Mouse (Mus musculus): ENCODE measurements around the gene F2rl2. TPM values are rescaled to one million over a fixed set of nuclear protein-coding genes. Genes with fewer than 3 reads are reported as not detected.
A peak's percentile ranks its signal among the peaks of the same experiment; 100 is the strongest.

Gene F2rl2
- polyA plus RNA-seq, 1 experiment: 2.1 TPM

DNA sequence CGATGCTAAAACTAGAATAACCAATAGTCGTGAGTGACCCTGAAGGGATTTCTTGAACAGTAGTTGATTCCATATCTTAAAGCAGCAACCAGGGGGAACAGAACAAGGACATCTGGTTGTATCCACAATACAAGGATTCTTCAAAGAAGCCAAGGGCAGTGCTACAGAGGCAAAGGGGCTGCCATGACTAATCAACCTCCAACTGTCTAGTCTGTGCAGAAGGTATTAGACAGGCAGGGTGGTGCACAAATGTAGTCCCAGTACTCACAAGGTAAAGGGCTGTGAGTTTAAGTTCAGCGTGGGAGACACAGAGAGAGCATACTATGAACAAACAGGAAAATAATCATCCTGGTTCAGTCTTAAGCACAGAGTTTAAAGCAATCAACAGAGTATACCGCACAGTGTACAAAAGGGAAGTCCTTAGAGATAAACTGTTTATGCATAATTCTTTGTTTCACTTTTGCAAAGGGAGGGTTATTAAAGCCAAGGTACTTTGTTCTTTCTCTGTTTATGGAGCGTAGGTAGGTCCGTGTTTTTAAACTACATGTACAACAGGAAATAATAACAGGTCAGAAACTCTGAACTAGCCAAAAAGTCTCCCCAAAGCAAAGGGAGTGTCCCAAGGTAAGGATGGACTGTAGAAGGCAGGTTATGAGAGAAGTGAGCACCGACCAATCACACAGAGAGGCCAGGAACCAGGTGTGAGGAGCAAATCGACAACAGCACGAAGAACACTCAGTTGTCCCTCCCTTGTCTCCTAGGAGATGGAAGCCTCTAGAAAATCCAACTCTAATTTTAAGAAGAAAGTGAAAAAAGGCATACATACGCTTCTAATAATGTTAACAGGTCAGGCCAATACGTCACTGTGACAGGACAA, 45.4 kb downstream of the F2rl2 start:
- Histone ChIP-seq H3K27me3 (ENCODE audit: control insufficient read depth, insufficient read depth, low read length) (no peaks in the 10 kb centered on the region), H3K4me3 (ENCODE audit: control insufficient read depth, insufficient read depth, low read length) (no peak overlapping the region), H3K27ac (ENCODE audit: control insufficient read depth, insufficient read depth, low read length) (no peak overlapping the region), H3K4me1 (replicated peaks; ENCODE audit: control insufficient read depth, insufficient read depth, low read length) (no peaks in the 10 kb centered on the region), H3K36me3 (ENCODE audit: control insufficient read depth, insufficient read depth, low read length) (no peaks in the 10 kb centered on the region)
- TF ChIP-seq POLR2A (IDR thresholded peaks at IDR 0.05; ENCODE audit: control insufficient read depth, extremely low read depth, insufficient read depth, low read length, poor library complexity): no peak
- TF ChIP-seq CTCF (IDR thresholded peaks at IDR 0.05; ENCODE audit: borderline replicate concordance, control insufficient read depth, extremely low read depth, insufficient read depth, low read length, poor library complexity): no peak
- no peak for DNase-seq
- 67% methylated on average over 11 of the region's 11 CpGs for WGBS

DNA sequence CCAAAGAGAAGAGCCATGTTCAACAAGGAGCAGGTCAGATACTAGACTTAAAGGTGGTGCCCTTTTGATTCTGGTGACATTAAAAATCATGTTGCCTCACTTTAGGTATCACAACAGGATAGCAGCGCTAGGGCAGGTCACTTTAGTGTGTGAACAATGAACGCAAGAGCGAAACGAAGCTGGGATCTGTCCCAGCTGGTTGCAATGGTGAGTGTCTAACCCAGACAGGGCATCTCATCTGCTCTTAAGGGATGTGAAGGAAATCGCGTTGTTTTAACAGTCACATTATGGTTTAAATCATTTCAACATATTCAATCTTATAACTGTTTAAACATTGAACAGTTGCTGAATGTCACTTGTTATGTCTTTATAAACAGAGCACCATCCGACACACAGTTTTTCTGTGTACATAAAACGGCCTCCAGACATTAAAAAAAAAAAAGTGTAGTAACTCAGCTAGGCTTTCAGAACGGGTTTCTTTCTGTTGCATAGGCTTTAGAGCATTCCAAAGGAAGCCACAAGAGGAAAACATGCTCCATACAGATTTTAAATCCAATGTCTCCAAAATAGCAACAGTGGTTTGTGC, 46.3 kb downstream of the F2rl2 start:
- H3K36me3 ChIP-seq (ENCODE audit: control insufficient read depth, insufficient read depth, low read length): no peaks in the 10 kb centered on the region
- no peak overlapping the region for H3K27ac ChIP-seq (ENCODE audit: control insufficient read depth, insufficient read depth, low read length)
- no peaks in the 10 kb centered on the region for H3K4me1 ChIP-seq (replicated peaks; ENCODE audit: control insufficient read depth, insufficient read depth, low read length)
- no peak overlapping the region for H3K4me3 ChIP-seq (ENCODE audit: control insufficient read depth, insufficient read depth, low read length)
- DNase-seq: no peak
- H3K27me3 ChIP-seq (ENCODE audit: control insufficient read depth, insufficient read depth, low read length): no peaks in the 10 kb centered on the region
- TF ChIP-seq CTCF (IDR thresholded peaks at IDR 0.05; ENCODE audit: borderline replicate concordance, control insufficient read depth, extremely low read depth, insufficient read depth, low read length, poor library complexity) (no peak), POLR2A (IDR thresholded peaks at IDR 0.05; ENCODE audit: control insufficient read depth, extremely low read depth, insufficient read depth, low read length, poor library complexity) (no peak)
- WGBS: 94% methylated on average over 9 of the region's 9 CpGs

DNA sequence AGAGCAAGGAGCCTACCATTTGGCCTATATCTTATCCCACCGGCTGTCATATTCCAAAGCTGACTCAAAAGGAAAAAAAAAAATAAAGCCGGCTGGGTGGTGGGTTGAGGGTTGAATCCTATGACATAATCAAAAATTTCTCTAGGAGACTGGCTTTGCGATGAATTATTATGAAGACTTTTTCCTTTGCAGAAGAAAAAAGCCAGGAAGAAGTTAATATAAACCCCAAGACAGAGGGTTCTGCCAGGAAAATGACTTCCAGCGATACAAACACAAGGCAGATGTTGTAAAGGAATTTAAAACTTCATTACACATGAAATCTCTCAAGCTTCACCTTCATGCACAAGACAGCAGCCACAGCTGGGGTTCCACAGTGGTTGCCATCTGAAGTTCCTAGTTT, 48.8 kb downstream of the F2rl2 start:
- TF ChIP-seq CTCF (IDR thresholded peaks at IDR 0.05; ENCODE audit: borderline replicate concordance, control insufficient read depth, extremely low read depth, insufficient read depth, low read length, poor library complexity) (no peak), POLR2A (IDR thresholded peaks at IDR 0.05; ENCODE audit: control insufficient read depth, extremely low read depth, insufficient read depth, low read length, poor library complexity) (no peak)
- no peak overlapping the region for H3K4me3 ChIP-seq (ENCODE audit: control insufficient read depth, insufficient read depth, low read length)
- no peaks in the 10 kb centered on the region for H3K4me1 ChIP-seq (replicated peaks; ENCODE audit: control insufficient read depth, insufficient read depth, low read length)
- H3K36me3 ChIP-seq (ENCODE audit: control insufficient read depth, insufficient read depth, low read length): peaks cover 8% of the 10 kb centered on the region; the same call in 1 of the 2 replicates
- no peak for DNase-seq
- H3K27ac ChIP-seq (ENCODE audit: control insufficient read depth, insufficient read depth, low read length): no peak overlapping the region
- 97% methylated on average over 4 of the region's 4 CpGs for WGBS
- H3K27me3 ChIP-seq (ENCODE audit: control insufficient read depth, insufficient read depth, low read length): no peaks in the 10 kb centered on the region

DNA sequence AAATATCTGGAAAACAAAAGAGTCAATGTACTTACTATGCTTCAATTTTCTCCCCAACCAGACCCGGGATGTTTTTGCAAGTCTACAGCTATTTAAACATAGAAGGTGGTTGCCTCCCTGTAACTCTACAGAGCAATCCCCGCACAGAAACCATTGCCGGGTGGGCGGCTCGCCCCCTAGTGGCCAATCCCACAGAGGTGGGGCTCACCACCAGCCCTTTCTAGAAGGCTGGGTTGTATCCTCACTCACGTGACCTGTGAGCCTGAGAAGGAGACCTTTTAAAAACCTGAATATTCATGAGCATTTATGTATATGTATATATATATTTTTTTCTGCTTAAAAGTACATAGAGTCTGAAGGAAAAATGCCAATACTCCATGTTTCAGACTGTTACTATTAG, 49.9 kb downstream of the F2rl2 start:
- DNase-seq: peak; percentile 73
- H3K4me3 ChIP-seq (ENCODE audit: control insufficient read depth, insufficient read depth, low read length): no peak overlapping the region
- no peaks in the 10 kb centered on the region for H3K4me1 ChIP-seq (replicated peaks; ENCODE audit: control insufficient read depth, insufficient read depth, low read length)
- peaks cover 8% of the 10 kb centered on the region; the same call in 1 of the 2 replicates for H3K36me3 ChIP-seq (ENCODE audit: control insufficient read depth, insufficient read depth, low read length)
- 12% methylated on average over 6 of the region's 6 CpGs for WGBS
- no peaks in the 10 kb centered on the region for H3K27me3 ChIP-seq (ENCODE audit: control insufficient read depth, insufficient read depth, low read length)
- TF ChIP-seq CTCF (IDR thresholded peaks at IDR 0.05; ENCODE audit: borderline replicate concordance, control insufficient read depth, extremely low read depth, insufficient read depth, low read length, poor library complexity) (peak; percentile 86), POLR2A (IDR thresholded peaks at IDR 0.05; ENCODE audit: control insufficient read depth, extremely low read depth, insufficient read depth, low read length, poor library complexity) (no peak)
- no peak overlapping the region for H3K27ac ChIP-seq (ENCODE audit: control insufficient read depth, insufficient read depth, low read length)

DNA sequence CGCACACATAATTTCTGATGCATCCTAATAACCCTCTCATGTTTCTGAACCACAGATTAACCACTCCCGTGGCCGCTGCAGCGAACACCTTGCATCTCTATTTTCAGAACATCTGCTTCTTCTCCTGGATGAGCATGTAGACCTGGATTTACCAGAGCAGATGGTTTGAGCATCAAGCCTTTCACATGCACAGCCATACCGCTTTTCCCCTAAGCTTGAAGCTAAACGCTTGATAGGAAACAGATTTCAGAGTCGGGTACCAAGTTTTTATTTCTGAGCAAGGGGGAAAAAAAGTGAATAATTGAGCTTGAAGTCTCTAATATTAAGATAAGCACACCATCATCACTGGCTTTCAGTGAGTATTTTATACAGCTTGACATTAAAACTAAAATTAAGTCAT, 50.4 kb downstream of the F2rl2 start:
- TF ChIP-seq CTCF (IDR thresholded peaks at IDR 0.05; ENCODE audit: borderline replicate concordance, control insufficient read depth, extremely low read depth, insufficient read depth, low read length, poor library complexity) (no peak), POLR2A (IDR thresholded peaks at IDR 0.05; ENCODE audit: control insufficient read depth, extremely low read depth, insufficient read depth, low read length, poor library complexity) (no peak)
- H3K36me3 ChIP-seq (ENCODE audit: control insufficient read depth, insufficient read depth, low read length): peaks cover 8% of the 10 kb centered on the region; the same call in 1 of the 2 replicates
- WGBS: 92% methylated on average over 7 of the region's 7 CpGs
- H3K27me3 ChIP-seq (ENCODE audit: control insufficient read depth, insufficient read depth, low read length): no peaks in the 10 kb centered on the region
- no peaks in the 10 kb centered on the region for H3K4me1 ChIP-seq (replicated peaks; ENCODE audit: control insufficient read depth, insufficient read depth, low read length)
- no peak for DNase-seq
- H3K4me3 ChIP-seq (ENCODE audit: control insufficient read depth, insufficient read depth, low read length): no peak overlapping the region
- H3K27ac ChIP-seq (ENCODE audit: control insufficient read depth, insufficient read depth, low read length): no peak overlapping the region

DNA sequence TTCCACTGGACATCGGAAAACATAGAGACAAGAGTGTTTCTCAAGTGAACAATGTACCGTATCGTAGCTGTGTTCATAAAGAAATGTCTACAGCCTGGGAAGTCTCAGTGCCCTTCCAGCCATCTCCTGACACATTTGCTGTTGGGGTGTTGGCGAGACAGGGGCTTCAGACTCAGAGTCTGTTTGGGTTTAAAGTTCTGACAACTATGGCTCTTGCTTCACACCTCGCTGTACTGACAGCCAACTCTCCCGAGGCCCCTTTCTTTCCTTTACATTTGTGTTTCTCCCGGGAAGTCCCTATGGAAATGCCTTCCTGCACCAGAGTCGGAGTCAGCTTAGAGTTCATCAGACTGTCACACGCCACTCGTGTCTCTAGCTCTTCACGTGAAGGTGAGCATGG, 50.9 kb downstream of the F2rl2 start:
- WGBS: 94% methylated on average over 11 of the region's 11 CpGs
- TF ChIP-seq CTCF (IDR thresholded peaks at IDR 0.05; ENCODE audit: borderline replicate concordance, control insufficient read depth, extremely low read depth, insufficient read depth, low read length, poor library complexity) (no peak), POLR2A (IDR thresholded peaks at IDR 0.05; ENCODE audit: control insufficient read depth, extremely low read depth, insufficient read depth, low read length, poor library complexity) (no peak)
- H3K27ac ChIP-seq (ENCODE audit: control insufficient read depth, insufficient read depth, low read length): no peak overlapping the region

More for the DNA sequence above, 50.9 kb downstream of the F2rl2 start:
- Histone ChIP-seq H3K4me1 (replicated peaks; ENCODE audit: control insufficient read depth, insufficient read depth, low read length) (no peaks in the 10 kb centered on the region), H3K27me3 (ENCODE audit: control insufficient read depth, insufficient read depth, low read length) (no peaks in the 10 kb centered on the region), H3K36me3 (ENCODE audit: control insufficient read depth, insufficient read depth, low read length) (peaks cover 8% of the 10 kb centered on the region; the same call in 1 of the 2 replicates), H3K4me3 (ENCODE audit: control insufficient read depth, insufficient read depth, low read length) (no peak overlapping the region)
- no peak for DNase-seq

Other genes starting within 250 kb of the F2rl2 start
- not detected in 2 replicates for gene S100z, start 218.1 kb upstream of the F2rl2 start, polyA plus RNA-seq (2012; rRNA removed)
- gene F2rl1, start 171.6 kb upstream of the F2rl2 start, polyA plus RNA-seq (2012; rRNA removed): 7.8 and 8.5 TPM in 2 replicates
- gene F2r, start 78.4 kb upstream of the F2rl2 start, polyA plus RNA-seq (2012; rRNA removed): 11.6 and 13.0 TPM in 2 replicates
- gene Iqgap2, start 195.1 kb downstream of the F2rl2 start, polyA plus RNA-seq (2012; rRNA removed): 4.4 and 5.4 TPM in 2 replicates

Measured in thymus, adult 2 months (tissue).